27 mouse cellular contexts compared by ENCODE assay signal in the genomic region with DNA sequence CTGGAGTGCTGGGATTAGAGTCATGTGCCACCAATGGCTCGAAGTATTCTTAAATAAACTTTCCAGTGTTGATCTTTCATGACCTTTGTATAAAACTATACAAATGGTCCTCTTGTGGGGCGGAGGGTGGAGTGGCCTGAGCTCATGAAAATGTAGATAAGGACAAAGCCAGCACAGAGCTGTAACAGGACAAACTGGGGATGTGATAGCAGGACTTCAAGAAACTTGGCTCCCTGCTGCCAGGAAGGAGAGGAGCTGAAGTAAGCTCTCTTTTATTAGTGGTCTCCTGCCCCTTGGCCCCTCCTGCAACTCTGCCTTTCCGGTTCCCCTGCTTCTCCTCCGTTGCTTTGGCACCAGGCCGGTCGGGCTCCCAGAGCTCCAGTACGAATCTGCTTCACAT.
A peak's percentile ranks its signal among the peaks of the same experiment; 100 is the strongest.
DNase-seq lines count a peak whose midpoint lies in the region; ATAC-seq and TF ChIP-seq lines count a peak whose summit lies in the region.
"Had no signal": no experiment of that assay in that cellular context is flagged by ENCODE, and none has a peak within 500 bp of the region (broad histone marks: within the 10 kb centered on the region; RNA-seq: fewer than 3 reads in every experiment).

No protein-coding gene starts in this region.

- no peaks in the 10 kb centered on the region for H3K9me3 ChIP-seq in heart, embryonic 11.5 days (replicated peaks; ENCODE audit: control insufficient read depth, low read length)
- no peaks in the 10 kb centered on the region for H3K9me3 ChIP-seq in lung, postnatal 0 days (ENCODE audit: low read length)
- no peaks in the 10 kb centered on the region for H3K9me3 ChIP-seq in intestine, embryonic 16.5 days (ENCODE audit: control insufficient read depth, low read length)
- H3K9me3 ChIP-seq: embryonic facial prominence, embryonic 13.5 days; forebrain, embryonic 12.5 days; hindbrain, embryonic 10.5 days; intestine, embryonic 15.5 days; liver, embryonic 13.5 days; lung, embryonic 15.5 days; megakaryocyte, embryonic 14.5 days had no signal

- no peaks in the 10 kb centered on the region for H3K27me3 ChIP-seq in heart, embryonic 11.5 days (ENCODE audit: control insufficient read depth, insufficient read depth, low read length)
- no peaks in the 10 kb centered on the region for H3K27me3 ChIP-seq in lung, postnatal 0 days (replicated peaks; ENCODE audit: insufficient read depth, low read length)
- H3K27me3 ChIP-seq in intestine, embryonic 16.5 days (replicated peaks; ENCODE audit: control insufficient read depth, insufficient read depth, low read length) = no peaks in the 10 kb centered on the region
- H3K27me3 ChIP-seq: embryonic facial prominence, embryonic 13.5 days; forebrain, embryonic 12.5 days; intestine, embryonic 15.5 days; liver, embryonic 13.5 days; lung, embryonic 15.5 days; megakaryocyte, embryonic 14.5 days had no signal

- no peak overlapping the region for H3K9ac ChIP-seq in heart, embryonic 11.5 days (ENCODE audit: low read depth, low read length)
- H3K9ac ChIP-seq in lung, postnatal 0 days (replicated peaks; ENCODE audit: low read depth) = no peak overlapping the region
- no peak overlapping the region for H3K9ac ChIP-seq in intestine, embryonic 16.5 days (ENCODE audit: low read depth, low read length)
- H3K9ac ChIP-seq: embryonic facial prominence, embryonic 13.5 days; forebrain, embryonic 12.5 days; intestine, embryonic 15.5 days; liver, embryonic 13.5 days; lung, embryonic 15.5 days had no signal

- peaks cover 27% of the 10 kb centered on the region for H3K36me3 ChIP-seq in heart, embryonic 11.5 days (ENCODE audit: control insufficient read depth, insufficient read depth, low read length)
- peaks cover 36% of the 10 kb centered on the region; the same call in 1 of the 2 replicates for H3K36me3 ChIP-seq in lung, postnatal 0 days (ENCODE audit: insufficient read depth, low read length)
- H3K36me3 ChIP-seq in intestine, embryonic 16.5 days (ENCODE audit: control insufficient read depth, insufficient read depth, low read length) = peaks cover 2% of the 10 kb centered on the region; the same call in 1 of the 2 replicates

- no peak for TF ChIP-seq CTCF in lung, postnatal 0 days (IDR thresholded peaks at IDR 0.05)

- ATAC-seq in heart, embryonic 11.5 days (replicated peaks; ENCODE audit: insufficient number of reproducible peaks, low FRiP score, low TSS enrichment) = no peak
- no peak for ATAC-seq in lung, postnatal 0 days
- no peak for ATAC-seq in intestine, embryonic 16.5 days
- ATAC-seq: hindbrain, embryonic 16.5 days; intestine, embryonic 15.5 days had no signal

- H3K27ac ChIP-seq in heart, embryonic 11.5 days (ENCODE audit: low read depth, low read length) = no peak overlapping the region
- H3K27ac ChIP-seq in lung, postnatal 0 days (ENCODE audit: low read length) = no peak overlapping the region
- no peak overlapping the region for H3K27ac ChIP-seq in intestine, embryonic 16.5 days (ENCODE audit: low read length)
- H3K27ac ChIP-seq: embryonic facial prominence, embryonic 13.5 days; forebrain, embryonic 12.5 days; gastrocnemius, adult 2 months; hindbrain, embryonic 10.5 days; intestine, embryonic 15.5 days; kidney, postnatal 0 days; left cerebral cortex, adult 2 months; liver, embryonic 13.5 days; lung, embryonic 15.5 days had no signal

- no peak overlapping the region for H3K4me3 ChIP-seq in heart, embryonic 11.5 days (ENCODE audit: low read depth, low read length)
- H3K4me3 ChIP-seq in lung, postnatal 0 days (ENCODE audit: low read depth, low read length) = no peak overlapping the region
- H3K4me3 ChIP-seq in intestine, embryonic 16.5 days (ENCODE audit: low read length) = no peak overlapping the region
- H3K4me3 ChIP-seq: embryonic facial prominence, embryonic 13.5 days; erythroblast, embryonic 14.5 days; forebrain, embryonic 12.5 days; gastrocnemius, adult 2 months; hindbrain, embryonic 10.5 days; intestine, embryonic 15.5 days; left cerebral cortex, adult 2 months; liver, embryonic 13.5 days; lung, embryonic 15.5 days; megakaryocyte, embryonic 14.5 days had no signal

- TF ChIP-seq EP300 in lung, postnatal 0 days (IDR thresholded peaks at IDR 0.05) = no peak

- no peak overlapping the region for H3K4me2 ChIP-seq in heart, embryonic 11.5 days
- H3K4me2 ChIP-seq in lung, postnatal 0 days (replicated peaks; ENCODE audit: low read depth, low read length) = no peak overlapping the region
- H3K4me2 ChIP-seq in intestine, embryonic 16.5 days (ENCODE audit: low read depth, low read length) = no peak overlapping the region
- H3K4me2 ChIP-seq: embryonic facial prominence, embryonic 13.5 days; forebrain, embryonic 12.5 days; intestine, embryonic 15.5 days; liver, embryonic 13.5 days; lung, embryonic 15.5 days had no signal

- no peaks in the 10 kb centered on the region for H3K4me1 ChIP-seq in heart, embryonic 11.5 days (ENCODE audit: control insufficient read depth, insufficient read depth, low read length)
- H3K4me1 ChIP-seq in lung, postnatal 0 days (ENCODE audit: insufficient read depth, low read depth, low read length) = no peaks in the 10 kb centered on the region
- H3K4me1 ChIP-seq in intestine, embryonic 16.5 days (ENCODE audit: control insufficient read depth, insufficient read depth, low read length) = no peaks in the 10 kb centered on the region
- H3K4me1 ChIP-seq: embryonic facial prominence, embryonic 13.5 days; forebrain, embryonic 12.5 days; hindbrain, embryonic 10.5 days; intestine, embryonic 15.5 days; liver, embryonic 13.5 days; lung, embryonic 15.5 days; megakaryocyte, embryonic 14.5 days had no signal

- DNase-seq in heart, adult 18-20 months = peak; percentile 11 to 37
- peak; percentile 30 to 42 for DNase-seq in lung, adult 18-20 months
- DNase-seq in lung, postnatal 0 days (ENCODE audit: low spot score) = no peak
- DNase-seq in lung, postnatal 14 days = peak; percentile 5
- DNase-seq in cerebellum, postnatal 10 days = no peak
- DNase-seq: adrenal gland, postnatal 14 days; cerebellum, adult 2 months; cerebellum, postnatal 36 days; embryo, embryonic 11 days; gastrocnemius, adult 2 months; liver, embryonic 13.5 days; midbrain, embryonic 14.5 days; right cerebral cortex, postnatal 25 days; spleen, adult 18-20 months; thymus, postnatal 25 days had no signal

- 59% methylated on average over 7 of the region's 7 CpGs for WGBS in heart, embryonic 11.5 days (ENCODE audit: insufficient replicate concordance)
- WGBS in lung, postnatal 0 days = 58% methylated on average over 7 of the region's 7 CpGs
- 85% methylated on average over 7 of the region's 7 CpGs for WGBS in intestine, embryonic 16.5 days

Comparison
In these comparisons a context has a peak if more than half of its experiments do, and no peak if none do; other contexts are left out.
1. DNase-seq: peak in heart, adult 18-20 months (2 of 2), lung, adult 18-20 months (2 of 2) and lung, postnatal 14 days (single experiment); none in lung, postnatal 0 days (single experiment) and cerebellum, postnatal 10 days (0 of 2).